Mouse (Mus musculus) spleen, adult 2 months (tissue): Measurements from ENCODE around the gene Ccdc93. TPM values are rescaled to one million over a fixed set of nuclear protein-coding genes. Genes with fewer than 3 reads are reported as not detected.

Experiments used
- DNase-seq, 2 experiments: peaks; one replicate each; pipeline versions ENCODE4 v3.0.0 to v3.0.0-alpha.2; 2012 to 2021; ENCODE audit warnings: low spot score in 2 of 2, low read depth in 1 of 2
- H3K27ac ChIP-seq: fragments of 200-500 bp; 2 replicates; pipeline ENCODE4 v1.5.1; 2012; ENCODE audit warnings: low read length, inconsistent platforms; ENCODE audit not compliant: insufficient read depth
- H3K27me3 ChIP-seq: fragments of 200-500 bp; 2 replicates; pipeline ENCODE4 v1.6.1; 2012; ENCODE audit warnings: mild to moderate bottlenecking, moderate library complexity, low read length, inconsistent platforms; ENCODE audit not compliant: control insufficient read depth, insufficient read depth
- H3K36me3 ChIP-seq: fragments of 200-500 bp; 2 replicates; pipeline ENCODE4 v1.6.1; 2012; ENCODE audit warnings: mild to moderate bottlenecking, low read length, inconsistent platforms; ENCODE audit not compliant: control insufficient read depth, insufficient read depth
- H3K4me1 ChIP-seq: fragments of 200-500 bp; 2 replicates; pipeline ENCODE4 v1.6.1; 2011; ENCODE audit warnings: inconsistent platforms; ENCODE audit not compliant: control insufficient read depth, insufficient read depth, insufficient read length
- H3K4me3 ChIP-seq: fragments of 200-500 bp; 2 replicates; pipeline ENCODE4 v1.5.1; 2011; ENCODE audit warnings: mild to moderate bottlenecking, inconsistent platforms; ENCODE audit not compliant: insufficient read depth, insufficient read length; ENCODE audit errors: extremely low read depth
- CTCF ChIP-seq: fragments of 200-500 bp; IDR thresholded peaks from 2 replicates; pipeline ENCODE4 v1.5.1; 2011; ENCODE audit warnings: mild to moderate bottlenecking, inconsistent platforms; ENCODE audit not compliant: insufficient read depth, insufficient read length, insufficient replicate concordance; ENCODE audit errors: extremely low read depth
- POLR2A ChIP-seq: fragments of 200-500 bp; IDR thresholded peaks from 2 replicates; pipeline ENCODE4 v1.6.1; 2011; ENCODE audit warnings: low read depth, low read length, inconsistent platforms
- WGBS: fragments of 180-500 bp; shearing (Covaris S2); methylation state at CpG from one replicate; pipeline ENCODE4 v1.1.7; 2018; 5-methylcytosine and 5-hydroxymethylcytosine counted together
- polyA plus RNA-seq: library from polyadenylated mRNA; depleted of rRNA; stranded (reverse); fragments of >200 nt; gene quantifications from 2 replicates; pipeline ENCODE4 v1.2.3, GENCODE M21; 2012

The Ccdc93 gene
- polyA plus RNA-seq, 1 experiment = 7.2 TPM

GRCm38 (mm10) chr1:121390855-121391254 lies 40.0 kb upstream of the Ccdc93 start:
- TF ChIP-seq CTCF = no peak
- no peak for TF ChIP-seq POLR2A
- 86% methylated on average over 8 of the region's 8 CpGs for WGBS
- no peak for DNase-seq
- Histone ChIP-seq H3K27ac (no peak overlapping the region), H3K4me1 (no peaks in the 10 kb centered on the region), H3K36me3 (no peaks in the 10 kb centered on the region), H3K4me3 (no peak overlapping the region), H3K27me3 (no peaks in the 10 kb centered on the region)

- TF ChIP-seq POLR2A = no peak
- no peak for TF ChIP-seq CTCF
- no peak for DNase-seq
- H3K27me3 ChIP-seq = no peaks in the 10 kb centered on the region
- 82% methylated on average over 2 of the region's 2 CpGs for WGBS
- no peaks in the 10 kb centered on the region for H3K36me3 ChIP-seq
- no peaks in the 10 kb centered on the region for H3K4me1 ChIP-seq
- H3K4me3 ChIP-seq = no peak overlapping the region
- H3K27ac ChIP-seq = no peak overlapping the region
Observed at GRCm38 (mm10) chr1:121393117-121393516, 37.7 kb upstream of the Ccdc93 start.

- 8% methylated on average over 5 of the region's 5 CpGs for WGBS
Observed at GRCm38 (mm10) chr1:121394764-121395163, 36.1 kb upstream of the Ccdc93 start.

GRCm38 (mm10) chr1:121396501-121396900 lies 34.3 kb upstream of the Ccdc93 start:
- H3K27me3 ChIP-seq = no peaks in the 10 kb centered on the region
- no peak overlapping the region for H3K27ac ChIP-seq
- no peak for TF ChIP-seq POLR2A
- TF ChIP-seq CTCF = no peak
- 70% methylated on average over 4 of the region's 4 CpGs for WGBS
- H3K4me3 ChIP-seq = no peak overlapping the region
- no peaks in the 10 kb centered on the region for H3K36me3 ChIP-seq
- no peak for DNase-seq
- no peaks in the 10 kb centered on the region for H3K4me1 ChIP-seq

More at GRCm38 (mm10) chr1:121394764-121395163, 36.1 kb upstream of the Ccdc93 start:
- no peak for TF ChIP-seq POLR2A
- TF ChIP-seq CTCF = no peak
- Histone ChIP-seq H3K4me1 (no peaks in the 10 kb centered on the region), H3K27ac (no peak overlapping the region), H3K27me3 (no peaks in the 10 kb centered on the region), H3K4me3 (no peak overlapping the region), H3K36me3 (no peaks in the 10 kb centered on the region)
- DNase-seq = no peak

GRCm38 (mm10) chr1:121398231-121398630 lies 32.6 kb upstream of the Ccdc93 start:
- no peaks in the 10 kb centered on the region for H3K27me3 ChIP-seq
- no peak overlapping the region for H3K4me3 ChIP-seq
- TF ChIP-seq CTCF (no peak), POLR2A (no peak)
- DNase-seq = no peak
- no peaks in the 10 kb centered on the region for H3K36me3 ChIP-seq
- 54% methylated on average over 4 of the region's 4 CpGs for WGBS
- no peaks in the 10 kb centered on the region for H3K4me1 ChIP-seq
- no peak overlapping the region for H3K27ac ChIP-seq

- 74% methylated on average over 14 of the region's 14 CpGs for WGBS
- no peak for DNase-seq
- TF ChIP-seq POLR2A (no peak), CTCF (no peak)
- no peak overlapping the region for H3K4me3 ChIP-seq
- H3K4me1 ChIP-seq = no peaks in the 10 kb centered on the region
- H3K27ac ChIP-seq = no peak overlapping the region
- no peaks in the 10 kb centered on the region for H3K36me3 ChIP-seq
- no peaks in the 10 kb centered on the region for H3K27me3 ChIP-seq
Observed at GRCm38 (mm10) chr1:121398986-121399881, 31.6 kb upstream of the Ccdc93 start.

GRCm38 (mm10) chr1:121400243-121400642 lies 30.6 kb upstream of the Ccdc93 start:
- no peaks in the 10 kb centered on the region for H3K36me3 ChIP-seq
- no peak overlapping the region for H3K27ac ChIP-seq
- 19% methylated on average over 4 of the region's 4 CpGs for WGBS
- no peak overlapping the region for H3K4me3 ChIP-seq
- no peaks in the 10 kb centered on the region for H3K27me3 ChIP-seq
- peak; percentile 3 to 6 for DNase-seq
- TF ChIP-seq CTCF (peak; percentile 27; the same call in 1 of the 2 replicates), POLR2A (no peak)
- no peaks in the 10 kb centered on the region for H3K4me1 ChIP-seq
